Mouse (Mus musculus): Measurements from ENCODE around the gene Rara.

Rara gene

GRCm38 (mm10) chr11:98952111-98952510, 24.5 kb downstream of the Rara start:
- DNase-seq (ENCODE audit: low spot score in 2 of 2), result no peak

- no peak for DNase-seq (ENCODE audit: low spot score in 2 of 2)
These were observed 25.1 kb downstream of the Rara start for GRCm38 (mm10) chr11:98952736-98953135.

- DNase-seq (ENCODE audit: low spot score in 2 of 2), result no peak
These were observed 25.7 kb downstream of the Rara start for GRCm38 (mm10) chr11:98953361-98953760.

GRCm38 (mm10) chr11:98953835-98954320, 26.3 kb downstream of the Rara start:
- no peak for DNase-seq (ENCODE audit: low spot score in 2 of 2)

- no peak for DNase-seq (ENCODE audit: low spot score in 2 of 2)
These were observed 26.8 kb downstream of the Rara start for GRCm38 (mm10) chr11:98954373-98954772.

GRCm38 (mm10) chr11:98954801-98955706, 27.4 kb downstream of the Rara start:
- no peak for DNase-seq (ENCODE audit: low spot score in 2 of 2)

- DNase-seq (ENCODE audit: low spot score in 2 of 2), result no peak
These were observed 28.2 kb downstream of the Rara start for GRCm38 (mm10) chr11:98955707-98956235.

- no peak for DNase-seq (ENCODE audit: low spot score in 2 of 2)
These were observed 28.7 kb downstream of the Rara start for GRCm38 (mm10) chr11:98956340-98956739.

- DNase-seq (ENCODE audit: low spot score in 2 of 2), result peak in 1 of 2 experiments; percentile 62
These were observed 32.1 kb downstream of the Rara start for GRCm38 (mm10) chr11:98959437-98960312.

GRCm38 (mm10) chr11:98960313-98960906, 32.8 kb downstream of the Rara start:
- DNase-seq (ENCODE audit: low spot score in 2 of 2), result no peak

- DNase-seq (ENCODE audit: low spot score in 2 of 2), result no peak
These were observed 33.5 kb downstream of the Rara start for GRCm38 (mm10) chr11:98961051-98961592.

GRCm38 (mm10) chr11:98961766-98962165, 34.1 kb downstream of the Rara start:
- DNase-seq (ENCODE audit: low spot score in 2 of 2), result no peak

- no peak for DNase-seq (ENCODE audit: low spot score in 2 of 2)
These were observed 34.9 kb downstream of the Rara start for GRCm38 (mm10) chr11:98962421-98963095.

GRCm38 (mm10) chr11:98963191-98964021, 35.8 kb downstream of the Rara start:
- no peak for DNase-seq (ENCODE audit: low spot score in 2 of 2)

- DNase-seq (ENCODE audit: low spot score in 2 of 2), result no peak
These were observed 36.6 kb downstream of the Rara start for GRCm38 (mm10) chr11:98964201-98964615.

- no peak for DNase-seq (ENCODE audit: low spot score in 2 of 2)
These were observed 37.2 kb downstream of the Rara start for GRCm38 (mm10) chr11:98964616-98965415.

GRCm38 (mm10) chr11:98965416-98966077, 37.9 kb downstream of the Rara start:
- DNase-seq (ENCODE audit: low spot score in 2 of 2), result no peak

- DNase-seq (ENCODE audit: low spot score in 2 of 2), result no peak
These were observed 39.0 kb downstream of the Rara start for GRCm38 (mm10) chr11:98966499-98967141.
